In the genomic region with DNA sequence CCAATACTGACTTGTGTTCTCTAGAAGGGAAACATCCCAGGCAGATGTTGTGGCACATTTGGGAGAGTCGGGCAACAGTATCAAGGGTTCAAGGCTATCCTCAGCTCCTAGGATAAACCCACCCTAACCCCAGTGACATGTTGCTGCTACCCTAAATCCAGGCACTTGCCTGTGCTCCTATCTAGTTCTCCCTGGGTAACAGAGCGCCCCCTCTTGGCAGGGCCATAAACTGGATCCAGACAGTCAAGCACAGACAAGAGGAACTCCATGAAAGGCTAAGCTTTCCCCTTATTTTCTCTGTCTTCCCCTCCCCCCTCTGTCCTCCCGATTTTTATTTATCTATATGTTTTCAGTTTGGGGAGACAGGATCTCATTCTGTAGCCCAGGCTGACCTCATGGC, we compare ENCODE assay signal across 20 mouse cellular contexts. TPM values are rescaled to one million over a fixed set of nuclear protein-coding genes. Genes with fewer than 3 reads are reported as not detected.
A peak's percentile ranks its signal among the peaks of the same experiment; 100 is the strongest.
DNase-seq lines count a peak whose midpoint lies in the region; TF ChIP-seq lines count a peak whose summit lies in the region.
"Had no signal": no experiment of that assay in that cellular context is flagged by ENCODE, and none has a peak within 500 bp of the region (broad histone marks: within the 10 kb centered on the region; RNA-seq: fewer than 3 reads in every experiment).

No protein-coding gene starts in this region.

- H3K27ac ChIP-seq in left cerebral cortex, adult 2 months, result no peak overlapping the region
- H3K27ac ChIP-seq in CH12.LX (ENCODE audit: insufficient read depth, low read depth), result no peak overlapping the region
- H3K27ac ChIP-seq in bone marrow macrophage, adult 2 months (ENCODE audit: insufficient read depth, low read depth, low read length), result no peak overlapping the region
- H3K27ac ChIP-seq: heart, embryonic 13.5 days; liver, embryonic 15.5 days; neural tube, embryonic 12.5 days had no signal

- TF ChIP-seq EP300 in CH12.LX (IDR thresholded peaks at IDR 0.05; ENCODE audit: low read length), result no peak

- no peaks in the 10 kb centered on the region for H3K36me3 ChIP-seq in CH12.LX (replicated peaks in 1 of 2; ENCODE audit: control insufficient read depth in 1 of 2, insufficient read depth in 1 of 2, low read length in 1 of 2)
- H3K36me3 ChIP-seq: G1E; heart, embryonic 13.5 days; liver, embryonic 15.5 days; neural tube, embryonic 12.5 days had no signal

- peak; percentile 4 for TF ChIP-seq CTCF in left cerebral cortex, adult 2 months (IDR thresholded peaks at IDR 0.05)
- TF ChIP-seq CTCF in CH12.LX (conservative IDR thresholded peaks at IDR 0.05 in 1 of 2, IDR thresholded peaks at IDR 0.05 in 1 of 2; ENCODE audit: low read depth in 2 of 2, low read length in 2 of 2), result peak; percentile 53 to 65
- peak; percentile 40; the same call in 1 of the 2 replicates for TF ChIP-seq CTCF in bone marrow macrophage, adult 2 months (IDR thresholded peaks at IDR 0.05; ENCODE audit: low read depth, low read length)

- H3K9ac ChIP-seq in CH12.LX (ENCODE audit: insufficient read depth, low read depth), result no peak overlapping the region
- H3K9ac ChIP-seq: heart, embryonic 13.5 days; liver, embryonic 15.5 days; neural tube, embryonic 12.5 days had no signal

- TF ChIP-seq POLR2A in CH12.LX (IDR thresholded peaks at IDR 0.05; ENCODE audit: low read depth, low read length), result no peak
- TF ChIP-seq POLR2A in bone marrow macrophage, adult 2 months (IDR thresholded peaks at IDR 0.05; ENCODE audit: borderline replicate concordance, low read depth, low read length), result no peak

- dilution Hi-C loops in CH12.LX (cut with MboI; ENCODE audit: extremely low pct_ligation_motif_present, extremely low pct_unique_long_range_greater_than_20kb, low sequenced_read_pairs), result no loop called here

- no peaks in the 10 kb centered on the region for H3K9me3 ChIP-seq in CH12.LX (replicated peaks; ENCODE audit: low read length)
- H3K9me3 ChIP-seq: G1E; heart, embryonic 13.5 days; liver, embryonic 15.5 days; neural tube, embryonic 12.5 days had no signal

- TF ChIP-seq RAD21 in CH12.LX (IDR thresholded peaks at IDR 0.05; ENCODE audit: low read depth, low read length), result no peak; the same call in 1 of the 2 replicates

- peaks cover 0 to 5% of the 10 kb centered on the region in 2 experiments; a peak in 1 of 4 replicates for H3K4me1 ChIP-seq in CH12.LX (ENCODE audit: control insufficient read depth in 1 of 2, insufficient read depth in 2 of 2)
- H3K4me1 ChIP-seq in bone marrow macrophage, adult 2 months (ENCODE audit: control insufficient read depth, insufficient read depth, low read length), result no peaks in the 10 kb centered on the region
- H3K4me1 ChIP-seq: liver, embryonic 15.5 days had no signal

- in situ Hi-C loops in CH12.LX (cut with MboI; ENCODE audit: low pct_ligation_motif_present, low pct_unique_long_range_greater_than_20kb, low sequenced_read_pairs), result no loop called here

- no peak for DNase-seq in left cerebral cortex, adult 2 months (ENCODE audit: extremely low spot score in 1 of 2, low spot score in 2 of 2)
- DNase-seq in left cerebral cortex, adult 8-10 months (ENCODE audit: low spot score in 2 of 2), result no peak
- DNase-seq in 416B (ENCODE audit: low read depth), result peak; percentile 40
- peak; percentile 24 for DNase-seq in CH12.LX (ENCODE audit: extremely low read depth)
- no peak for DNase-seq in cerebellum, postnatal 25 days
- no peak for DNase-seq in spleen, adult 18-20 months
- DNase-seq: cerebellum, postnatal 10 days; gastrocnemius, postnatal 36 days; heart, postnatal 4 days; kidney, postnatal 14 days; right cerebral cortex, postnatal 14 days had no signal

- H3K27me3 ChIP-seq in CH12.LX (replicated peaks), result peaks cover 89% of the 10 kb centered on the region

- H3K79me2 ChIP-seq in CH12.LX (replicated peaks; ENCODE audit: control insufficient read depth, extremely low read depth, insufficient read depth, poor library complexity, severe bottlenecking), result no peaks in the 10 kb centered on the region

- intact Hi-C loops in left cerebral cortex, adult 2 months (cut with DNase I), result no loop called here

- no peak overlapping the region for H3K4me3 ChIP-seq in left cerebral cortex, adult 2 months
- no peak overlapping the region for H3K4me3 ChIP-seq in CH12.LX (replicated peaks in 1 of 3; ENCODE audit: low read depth in 2 of 3, low read length in 2 of 3, poor library complexity in 1 of 3)
- no peak overlapping the region for H3K4me3 ChIP-seq in bone marrow macrophage, adult 2 months (ENCODE audit: insufficient read depth, low read length)
- H3K4me3 ChIP-seq: erythroblast, embryonic 14.5 days; heart, embryonic 13.5 days; liver, embryonic 15.5 days; neural tube, embryonic 12.5 days had no signal

- H3K4me2 ChIP-seq in CH12.LX (ENCODE audit: insufficient read depth, low read depth, poor library complexity, severe bottlenecking), result no peak overlapping the region
- H3K4me2 ChIP-seq: heart, embryonic 13.5 days; liver, embryonic 15.5 days; neural tube, embryonic 12.5 days had no signal

TF ChIP-seq in CH12.LX, 34 proteins besides CTCF, POLR2A, EP300 and RAD21:
- TF ChIP-seq USF2 (conservative IDR thresholded peaks at IDR 0.05; ENCODE audit: low read depth, low read length), result no peak
- no peak for TF ChIP-seq CHD2 (IDR thresholded peaks at IDR 0.05; ENCODE audit: low read length)
- TF ChIP-seq BHLHE40 (IDR thresholded peaks at IDR 0.05; ENCODE audit: low read depth, low read length), result no peak
- no peak for TF ChIP-seq USF1 (IDR thresholded peaks at IDR 0.05; ENCODE audit: low read depth, low read length)
- TF ChIP-seq ZMIZ1 (IDR thresholded peaks at IDR 0.05; ENCODE audit: low read depth, low read length), result no peak
- no peak for TF ChIP-seq UBTF (IDR thresholded peaks at IDR 0.05; ENCODE audit: low read depth, low read length)
- no peak for TF ChIP-seq PAX5 (IDR thresholded peaks at IDR 0.05; ENCODE audit: low read length)

RNA-seq across cellular contexts. Expression of a gene that starts 45.1 kb away (rescaled TPM):
- total RNA-seq in left cerebral cortex, adult 2 months (2021), result not detected
- not detected for total RNA-seq in left cerebral cortex, adult 8-10 months (2022)
- total RNA-seq in CH12.LX (2012; rRNA removed) (not detected in 2 replicates), CH12.LX (2014; rRNA removed) (not detected in 2 replicates)
- 0.19 TPM in 1 of 2 replicates, not detected in the other for polyA plus RNA-seq in CH12.LX (2012; ENCODE audit: insufficient read length, low read depth)
- not detected in 2 replicates for polyA plus RNA-seq in bone marrow macrophage, adult 2 months (2012; ENCODE audit: insufficient read depth, insufficient read length, missing spikeins)
- total RNA-seq: adrenal gland, postnatal 36 days; gastrocnemius, postnatal 36 days; heart, postnatal 4 days; layer of hippocampus, postnatal 10 days; left cerebral cortex, postnatal 36 days had no signal
- polyA plus RNA-seq: erythroblast, embryonic 14.5 days; G1E; heart, embryonic 13.5 days; liver, embryonic 15.5 days; neural tube, embryonic 12.5 days had no signal

Comparison
In these comparisons a context has a peak if more than half of its experiments do, and no peak if none do; other contexts are left out.
1. DNase-seq: peak in 416B (single experiment) and CH12.LX (single experiment); none in left cerebral cortex, adult 2 months (0 of 2), left cerebral cortex, adult 8-10 months (0 of 2), cerebellum, postnatal 25 days (0 of 2) and spleen, adult 18-20 months (0 of 2).
2. CTCF ChIP-seq: peak in every context shown above with its lines; median percentile 59 in CH12.LX; 40 in bone marrow macrophage, adult 2 months; 4 in left cerebral cortex, adult 2 months.